Mouse (Mus musculus): ENCODE results near the gene Tshz2.

Tshz2 gene

DNA sequence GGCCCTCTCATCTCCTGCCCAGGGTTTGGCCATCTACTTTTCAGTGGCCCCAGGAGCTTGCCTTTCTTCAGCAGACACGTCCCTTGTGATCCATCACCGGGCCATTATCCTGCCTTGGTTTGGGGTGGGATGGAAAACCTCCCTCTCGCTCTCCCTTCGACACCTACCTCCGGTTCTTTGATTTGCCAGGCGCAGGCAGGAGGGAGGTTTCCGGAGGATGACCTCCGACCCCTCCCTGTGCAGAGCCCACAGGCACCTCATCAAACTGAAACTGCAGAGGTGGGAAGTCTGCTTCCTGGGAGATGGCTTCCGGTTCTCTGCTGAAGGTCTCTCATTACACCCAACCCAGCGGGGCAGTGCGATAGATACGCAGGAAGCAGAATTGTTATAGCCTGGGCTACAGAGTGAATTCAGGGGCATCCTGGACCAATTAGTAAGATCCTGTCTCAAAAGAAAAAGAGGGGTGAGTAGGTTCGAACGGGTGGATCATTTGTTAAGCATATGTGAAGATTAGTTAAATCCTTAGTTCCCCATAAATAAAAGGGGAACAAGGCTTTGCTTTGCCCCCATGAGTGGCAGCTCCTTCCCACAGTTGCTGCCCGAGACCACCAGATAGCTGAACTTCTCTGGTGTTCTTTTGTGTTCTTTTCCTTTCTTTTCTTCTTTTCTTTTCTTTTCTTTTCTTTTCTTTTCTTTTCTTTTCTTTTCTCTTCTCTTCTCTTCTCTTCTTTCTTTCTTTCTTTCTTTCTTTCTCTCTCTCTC is 70.1 kb downstream of the Tshz2 start:
- no peak for DNase-seq

DNA sequence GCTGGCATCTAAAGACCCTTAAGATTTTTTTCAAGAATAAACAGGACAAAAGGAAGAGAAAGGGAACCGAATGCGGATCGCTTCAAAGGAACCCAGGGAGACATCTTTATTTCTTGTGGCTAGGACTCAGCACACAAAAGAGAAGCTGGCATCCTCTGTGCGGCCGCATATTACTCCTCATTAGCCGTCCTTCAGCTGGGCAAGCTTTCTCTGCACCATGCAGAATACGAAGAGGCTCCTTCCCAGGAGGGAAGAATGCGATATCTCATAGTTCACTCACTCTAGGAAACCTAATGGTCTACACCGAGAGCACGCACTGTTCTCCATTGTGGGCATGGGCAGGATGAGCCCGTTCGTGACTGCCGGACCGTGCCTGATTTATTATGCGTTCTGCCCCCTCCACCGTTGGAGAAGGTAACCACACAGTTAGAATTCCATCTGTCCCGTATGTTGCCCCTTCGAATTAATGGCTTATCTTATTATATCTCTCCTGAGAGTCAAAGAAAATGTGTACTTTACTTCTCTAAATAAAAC is 89.0 kb downstream of the Tshz2 start:
- DNase-seq: no peak

DNA sequence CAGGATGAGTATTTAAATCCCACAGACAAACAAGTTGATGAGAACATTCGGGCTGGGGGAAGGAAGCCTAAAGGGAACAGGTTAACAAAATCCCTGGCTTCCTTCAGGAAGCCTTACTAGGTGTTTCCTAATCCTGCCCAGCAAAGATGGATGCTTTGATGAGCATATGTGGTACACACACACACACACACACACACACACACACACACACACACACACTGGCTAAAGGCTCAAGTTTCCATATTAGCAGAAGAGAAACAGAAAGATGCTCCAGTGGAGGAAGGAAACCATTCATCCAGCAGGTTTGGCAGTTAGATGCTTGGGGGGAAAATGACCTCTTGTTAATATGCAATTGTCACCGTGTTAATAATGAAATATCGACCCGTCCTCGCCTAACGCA is 89.5 kb downstream of the Tshz2 start:
- no peak for DNase-seq

DNA sequence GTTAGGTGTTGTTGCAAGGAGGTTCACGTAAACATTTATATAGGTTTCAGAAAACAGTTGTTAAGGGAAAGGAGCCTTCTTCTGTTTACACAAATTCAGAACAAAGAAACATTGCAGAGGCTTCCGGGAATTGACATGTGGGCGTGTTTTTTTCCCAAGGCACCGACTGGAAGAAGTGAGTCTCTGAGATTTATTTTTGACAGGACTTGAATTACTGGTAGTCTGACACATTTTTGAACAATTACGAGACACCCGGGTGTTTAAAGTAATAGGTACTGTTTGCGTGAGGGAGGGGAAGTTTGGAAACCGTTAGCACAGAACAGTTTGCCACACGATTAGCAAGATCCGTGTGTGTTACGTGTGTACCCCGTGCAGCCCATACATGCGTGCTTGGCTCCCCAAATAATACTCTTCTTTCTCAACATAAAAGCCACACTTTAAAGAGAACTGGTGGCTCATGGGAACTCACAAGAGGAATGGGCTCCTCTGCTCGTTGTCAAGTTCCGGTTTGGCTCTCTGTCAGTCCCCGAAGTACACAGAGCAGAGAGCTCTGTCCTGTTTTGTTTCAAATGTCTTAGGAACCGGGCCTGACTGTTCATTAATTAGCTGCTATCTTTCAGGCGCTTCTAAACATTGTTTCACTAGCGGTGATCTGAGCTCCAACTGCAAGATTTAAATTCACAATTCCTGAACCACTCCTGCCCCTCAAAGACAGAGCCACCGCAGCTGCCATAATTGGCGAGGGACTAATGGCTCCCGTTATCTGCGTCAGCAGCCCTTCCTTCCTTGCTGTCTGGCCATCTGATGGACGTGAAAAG is 91.0 kb downstream of the Tshz2 start:
- no peak for DNase-seq

DNA sequence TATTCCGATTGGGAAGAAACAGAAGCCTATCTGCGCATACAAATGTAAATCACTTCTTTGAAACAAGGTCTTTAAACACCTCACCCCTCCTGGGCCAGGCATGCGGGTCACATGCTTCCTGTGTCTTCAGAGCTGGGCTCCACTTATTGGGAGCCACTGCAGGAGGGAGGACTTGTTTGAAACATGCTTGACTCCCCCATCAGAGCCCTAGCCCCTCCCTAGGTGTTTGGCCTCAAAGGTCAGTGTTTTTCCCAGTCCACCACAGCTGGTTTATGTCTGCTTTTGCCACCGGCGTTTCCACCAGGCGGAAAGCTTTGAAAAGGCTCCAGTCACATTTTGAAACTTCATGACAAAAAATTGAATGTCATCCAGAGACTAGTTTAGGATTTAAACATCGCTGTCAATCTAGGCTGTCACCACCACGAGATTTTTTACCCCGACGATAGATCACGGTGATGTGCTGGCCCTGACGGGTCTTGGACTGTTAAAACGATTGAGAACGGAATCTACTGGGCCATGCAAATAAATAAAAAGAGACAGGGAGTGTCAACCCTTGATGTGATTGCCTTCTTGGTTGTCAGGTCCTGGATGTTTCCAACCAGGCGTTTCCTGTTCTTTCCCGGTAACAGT is 96.0 kb downstream of the Tshz2 start:
- no peak for DNase-seq

- no peak for DNase-seq
Measured at GRCm38 (mm10) chr2:169730551-169730996, 97.8 kb downstream of the Tshz2 start.

GRCm38 (mm10) chr2:169734053-169734452 is 101.2 kb downstream of the Tshz2 start:
- DNase-seq: no peak

- DNase-seq: no peak
Measured at GRCm38 (mm10) chr2:169735475-169736406, 102.9 kb downstream of the Tshz2 start.

DNA sequence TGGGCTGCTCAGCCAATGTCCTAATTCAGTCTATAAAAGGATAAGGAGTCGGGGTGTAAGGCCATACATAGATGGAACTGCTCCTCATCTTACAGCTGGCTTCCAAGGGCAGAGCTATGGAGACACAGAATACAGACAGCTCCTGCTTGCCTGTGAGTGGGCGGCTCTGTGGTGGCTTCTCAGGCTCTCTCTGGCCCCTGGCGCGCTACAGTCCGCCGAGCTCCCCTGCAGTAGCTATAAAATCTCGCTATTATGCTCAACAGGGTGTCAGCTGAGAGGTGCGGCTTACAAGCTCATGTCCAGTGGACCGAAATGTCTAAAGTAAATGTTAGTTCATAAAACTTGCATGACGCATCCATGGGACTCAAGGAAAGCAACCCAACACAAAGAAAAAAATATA is 108.2 kb downstream of the Tshz2 start:
- DNase-seq: no peak

DNA sequence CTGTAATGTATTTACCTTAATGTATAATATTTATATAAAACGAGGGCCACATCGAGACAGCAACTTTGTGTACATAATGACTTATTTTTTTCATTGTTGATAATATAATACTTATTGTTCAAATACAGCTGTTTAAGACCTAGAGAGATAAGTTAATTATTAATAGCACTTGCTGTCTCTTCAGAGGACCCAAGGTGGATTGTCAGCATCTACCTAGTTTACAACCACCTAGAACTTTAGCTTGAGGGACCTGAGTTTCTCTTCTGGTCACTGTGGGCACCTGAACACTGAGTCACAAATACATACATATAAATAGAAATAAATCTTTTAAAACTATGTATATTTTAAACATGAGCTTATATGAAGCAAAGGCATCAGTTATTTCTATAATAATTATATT is 110.0 kb downstream of the Tshz2 start:
- no peak for DNase-seq

GRCm38 (mm10) chr2:169743294-169743693 is 110.5 kb downstream of the Tshz2 start:
- no peak for DNase-seq

DNA sequence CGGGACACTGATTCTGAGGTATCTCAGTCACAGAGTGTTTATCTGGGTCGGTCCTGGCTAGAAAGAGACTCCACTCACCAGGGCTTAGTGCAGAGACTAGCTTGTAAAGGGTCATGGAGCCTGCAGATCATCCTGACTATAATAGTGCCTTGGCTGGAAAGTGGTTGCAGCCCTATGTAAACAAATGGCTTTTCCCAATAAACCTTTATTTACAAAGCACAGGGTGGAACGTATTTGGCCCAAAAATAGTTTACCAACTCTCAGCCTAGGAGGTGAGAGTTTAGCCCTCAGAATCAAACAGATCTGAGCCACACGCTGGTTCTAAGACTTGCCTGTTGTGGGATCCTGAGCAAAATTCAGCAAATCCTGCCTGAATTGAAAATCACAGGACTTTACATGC is 111.1 kb downstream of the Tshz2 start:
- no peak for DNase-seq

DNA sequence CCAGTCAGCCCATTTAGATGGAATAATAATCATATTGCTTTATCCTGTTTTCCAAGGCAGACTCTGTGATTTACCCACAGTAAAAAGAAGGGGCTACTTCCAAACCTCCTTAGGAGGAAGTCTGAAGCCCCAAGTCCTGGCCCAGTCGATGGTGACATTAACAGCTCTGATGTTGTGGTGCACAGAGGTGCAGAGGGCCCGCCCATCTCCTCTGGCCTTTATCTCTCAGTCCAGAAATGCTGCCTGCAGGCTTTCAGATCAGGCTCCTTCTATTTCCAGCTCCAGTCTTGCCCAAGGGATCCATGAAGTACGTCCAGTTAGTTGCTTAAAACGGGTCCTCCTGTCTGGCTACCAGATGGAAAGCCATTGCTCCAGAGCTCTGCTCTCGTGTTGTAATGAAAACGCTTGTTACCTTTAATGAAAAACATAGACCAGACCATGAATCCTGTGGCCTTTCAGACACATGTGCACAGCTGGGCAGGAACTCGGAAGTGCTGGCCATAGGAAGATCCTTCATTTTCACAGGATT is 114.4 kb downstream of the Tshz2 start:
- DNase-seq: no peak

DNA sequence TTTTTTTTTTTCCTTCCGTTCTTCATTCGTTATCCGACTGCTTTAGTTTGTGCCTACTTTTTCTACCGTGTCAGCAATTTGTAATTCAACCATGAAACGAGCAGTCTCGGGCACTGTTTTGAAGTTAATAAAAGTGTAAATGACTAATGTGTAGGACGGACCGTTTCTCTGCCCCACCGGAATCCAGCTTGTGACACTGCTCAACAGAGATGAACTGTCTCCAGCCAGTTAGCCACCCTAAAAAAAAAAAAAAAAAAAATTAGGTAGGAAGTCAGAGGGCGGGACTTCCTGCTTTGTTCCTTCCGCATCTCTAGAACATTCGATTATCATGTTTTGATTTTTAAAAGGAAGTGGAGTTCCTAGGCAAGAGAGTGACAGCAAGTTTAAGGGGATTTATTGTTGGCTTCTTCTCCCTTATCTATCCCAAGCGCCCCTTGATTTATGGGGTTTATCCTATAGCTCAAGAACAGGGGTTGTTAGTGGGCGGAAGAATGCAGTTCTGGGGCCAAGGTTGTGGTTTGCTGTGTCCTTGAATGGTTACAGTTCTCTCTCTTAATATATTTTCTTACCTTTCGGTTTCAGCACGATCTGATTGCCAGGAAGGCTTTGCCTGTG is 116.6 kb downstream of the Tshz2 start:
- no peak for DNase-seq

DNA sequence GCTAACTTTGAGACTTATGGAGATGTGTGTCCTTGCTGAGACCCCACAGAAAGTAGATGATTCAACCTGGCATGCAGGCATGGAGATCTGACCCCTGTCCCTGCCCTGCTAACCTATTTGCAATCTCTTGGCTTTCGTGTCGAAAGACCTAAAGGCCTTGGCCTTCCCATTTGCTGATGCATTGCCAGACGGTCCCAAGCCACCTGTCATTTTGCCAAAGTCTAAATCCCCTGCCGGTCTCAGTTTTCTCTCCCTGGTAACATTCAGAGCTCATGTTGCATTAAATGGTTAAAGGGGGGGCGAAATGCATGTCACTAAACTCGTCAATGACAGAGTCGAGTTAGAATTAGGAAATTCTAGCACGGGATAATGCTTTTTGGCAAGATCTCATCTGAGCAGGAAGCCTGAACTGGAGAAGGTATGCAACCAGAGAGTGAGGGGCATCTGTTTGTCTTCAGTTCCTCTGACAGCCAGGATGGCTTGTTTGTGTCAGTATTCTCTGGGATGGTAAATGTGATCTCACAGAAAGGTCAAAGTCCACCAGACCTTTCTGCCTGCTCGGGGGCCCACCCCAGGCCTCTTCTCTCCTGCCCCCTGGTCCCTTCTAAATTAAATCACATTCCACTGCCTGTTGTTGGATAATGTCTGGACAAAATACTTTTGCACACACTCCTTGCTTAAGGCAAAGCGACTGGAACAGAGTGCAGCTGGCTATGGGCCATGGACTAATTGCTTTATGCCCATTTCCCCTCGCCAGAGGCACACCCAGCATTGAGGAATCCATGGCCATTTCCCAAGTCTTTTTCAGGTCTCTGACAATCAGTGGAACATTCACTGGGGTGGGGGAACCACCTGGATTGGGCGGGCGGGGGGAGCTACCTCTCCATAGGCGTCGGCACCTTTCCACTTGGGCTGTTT is 118.0 kb downstream of the Tshz2 start:
- DNase-seq: no peak

DNA sequence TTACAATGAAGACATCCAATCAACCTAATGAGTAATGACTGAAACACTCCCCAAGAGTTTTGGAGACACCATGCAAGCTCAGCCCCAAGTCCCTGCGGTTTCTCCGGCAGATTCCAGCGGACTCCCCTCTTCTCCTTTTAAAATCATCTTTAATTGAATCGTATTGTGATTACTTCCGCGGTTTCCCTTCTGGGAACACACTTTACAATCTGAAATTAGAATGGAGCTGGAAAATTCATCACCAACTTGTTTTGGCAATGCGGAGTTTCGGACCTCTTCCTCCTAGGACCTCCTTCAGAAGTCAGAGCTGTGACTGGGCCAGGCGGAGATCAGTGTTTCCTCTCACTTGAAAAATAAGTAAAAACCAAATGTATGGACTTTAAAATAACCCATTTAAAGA is 119.3 kb downstream of the Tshz2 start:
- DNase-seq: no peak

DNA sequence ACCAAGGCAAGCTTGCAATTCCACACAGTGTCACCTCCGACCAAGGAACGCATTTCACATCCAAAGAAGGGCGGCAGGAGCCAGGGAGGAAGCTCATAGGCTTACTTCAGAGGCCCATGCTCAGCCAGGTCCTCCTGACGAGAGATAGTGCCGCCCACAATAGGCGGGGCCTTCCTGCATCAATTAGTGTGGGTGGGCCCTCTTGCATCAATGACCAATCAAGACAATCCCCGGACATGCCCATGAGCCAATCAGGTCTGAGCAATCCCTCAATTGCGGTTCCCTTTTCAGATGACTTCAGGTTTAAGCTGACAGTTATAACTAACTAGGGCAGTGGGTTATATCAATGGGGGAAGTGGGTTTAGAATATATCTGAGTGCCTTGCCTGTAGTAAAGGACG is 120.6 kb downstream of the Tshz2 start:
- DNase-seq: no peak

DNA sequence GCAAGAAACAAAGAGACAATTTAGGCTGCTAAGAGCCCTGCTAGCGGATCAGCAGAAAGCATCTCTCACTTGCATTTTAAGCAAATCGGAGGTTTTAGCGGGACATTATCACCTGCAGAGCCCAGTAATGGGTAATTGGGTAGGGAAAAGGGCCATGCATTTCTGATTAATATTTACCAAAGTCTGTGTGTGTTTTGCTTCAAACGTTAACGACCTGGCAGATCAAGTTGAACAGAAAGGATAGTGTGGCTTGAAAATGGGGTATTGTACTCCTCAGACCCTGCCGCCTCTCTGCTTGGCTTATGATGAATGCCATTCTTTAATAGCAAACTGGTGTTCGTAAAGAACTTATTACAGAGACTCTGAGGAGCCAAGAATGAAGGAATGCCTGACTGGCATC is 122.3 kb downstream of the Tshz2 start:
- no peak for DNase-seq

DNA sequence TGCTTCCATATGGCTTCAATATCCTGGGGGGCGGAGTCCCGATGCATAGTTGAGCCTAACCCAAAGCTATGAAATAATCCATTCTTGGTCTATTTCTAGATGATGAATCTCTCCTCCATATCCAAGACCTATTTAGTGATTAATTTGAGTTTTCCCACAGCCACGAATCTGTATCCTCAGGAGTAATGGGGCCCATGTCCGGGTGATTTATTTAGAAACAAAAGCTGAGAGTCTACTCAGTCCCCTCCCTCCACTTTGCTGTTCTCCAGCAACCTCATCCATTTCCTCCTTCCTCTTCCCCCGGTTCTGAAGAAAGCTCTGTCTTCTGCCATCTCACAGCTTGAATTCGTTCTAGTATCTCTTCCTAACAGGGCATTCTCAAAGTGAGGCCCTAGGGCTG is 125.3 kb downstream of the Tshz2 start:
- no peak for DNase-seq

- DNase-seq: no peak
Measured at GRCm38 (mm10) chr2:169760117-169760516, 127.3 kb downstream of the Tshz2 start.

DNA sequence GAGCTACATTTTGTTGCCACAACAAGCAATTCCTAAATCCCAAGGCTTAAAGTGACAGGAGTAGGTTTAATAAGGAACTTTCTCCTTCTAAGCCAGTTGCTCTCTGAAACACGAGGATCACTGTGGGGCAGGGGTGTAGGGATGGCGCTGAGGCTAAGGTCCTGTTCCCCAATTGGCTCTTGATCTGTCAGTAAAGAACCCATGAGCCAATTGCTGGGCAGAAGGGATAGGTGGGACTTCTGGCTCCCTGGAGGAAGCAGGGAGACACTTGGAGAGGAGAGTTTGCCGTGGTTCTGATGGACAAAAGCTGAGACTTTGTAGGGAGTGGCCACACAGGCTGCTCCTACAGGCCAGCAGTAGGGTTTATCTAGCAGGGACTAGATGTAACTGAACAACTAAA is 128.9 kb downstream of the Tshz2 start:
- no peak for DNase-seq

Data from right cerebral cortex, adult 18-20 months (tissue).